Mouse (Mus musculus) embryonic facial prominence, embryonic 12.5 days (tissue): Measurements from ENCODE around the gene Gif. TPM values are rescaled to one million over a fixed set of nuclear protein-coding genes. Genes with fewer than 3 reads are reported as not detected.

ENCODE experiments used
- ATAC-seq: fragments of 200-750 bp; cut with Nextera tagmentation; 2 replicates; pipeline ENCODE4 v1.8.0; 2017; ENCODE audit not compliant: insufficient number of reproducible peaks, insufficient read depth, low FRiP score, low TSS enrichment
- H3K27ac ChIP-seq: fragments of 300-500 bp; sonication (generic); 2 replicates; pipeline ENCODE4 v1.5.1; 2016; ENCODE audit warnings: mild to moderate bottlenecking
- H3K27me3 ChIP-seq: fragments of 300-500 bp; sonication (generic); 2 replicates; pipeline ENCODE4 v1.6.1; 2016; ENCODE audit warnings: mild to moderate bottlenecking, moderate library complexity
- H3K36me3 ChIP-seq: fragments of 300-500 bp; sonication (generic); 2 replicates; pipeline ENCODE4 v1.6.1; 2016; ENCODE audit warnings: mild to moderate bottlenecking
- H3K4me1 ChIP-seq: fragments of 300-500 bp; sonication (generic); 2 replicates; pipeline ENCODE4 v1.6.1; 2016
- H3K4me2 ChIP-seq: fragments of 300-500 bp; sonication (generic); replicated peaks from 2 replicates; pipeline ENCODE4 v1.6.1; 2016; ENCODE audit warnings: mild to moderate bottlenecking, moderate library complexity
- H3K4me3 ChIP-seq: fragments of 300-500 bp; sonication (generic); 2 replicates; pipeline ENCODE4 v1.5.1; 2016; ENCODE audit warnings: mild to moderate bottlenecking
- H3K9ac ChIP-seq: fragments of 300-500 bp; sonication (generic); 2 replicates; pipeline ENCODE4 v1.6.1; 2016; ENCODE audit warnings: mild to moderate bottlenecking, moderate library complexity
- H3K9me3 ChIP-seq: fragments of 300-500 bp; sonication (generic); 2 replicates; pipeline ENCODE4 v1.6.1; 2016; ENCODE audit warnings: mild to moderate bottlenecking, moderate library complexity
- WGBS: fragments of 180-500 bp; shearing (Covaris S2); methylation state at CpG from one replicate; pipeline ENCODE4 v1.1.7; 2016; 5-methylcytosine and 5-hydroxymethylcytosine counted together
- polyA plus RNA-seq: library from polyadenylated mRNA; unstranded; fragments of >200 nt; fragmentation: Nextera tagmentation; extraction: Ambion mirVana; gene quantifications from 2 replicates; pipeline ENCODE4 v1.2.1, GENCODE M21; 2016

Gene Gif
- polyA plus RNA-seq, 1 experiment from 2014 or later = not detected

GRCm38 (mm10) chr19:11800531-11801315, 53.4 kb downstream of the Gif start:
- Histone ChIP-seq H3K4me2 (no peak overlapping the region), H3K27me3 (no peaks in the 10 kb centered on the region), H3K4me1 (no peaks in the 10 kb centered on the region), H3K9me3 (no peaks in the 10 kb centered on the region), H3K36me3 (no peaks in the 10 kb centered on the region), H3K4me3 (no peak overlapping the region), H3K27ac (no peak overlapping the region), H3K9ac (no peak overlapping the region)
- 75% methylated on average over 8 of the region's 8 CpGs for WGBS
- ATAC-seq = no peak

- Histone ChIP-seq H3K4me2 (no peak overlapping the region), H3K9ac (no peak overlapping the region), H3K9me3 (no peaks in the 10 kb centered on the region), H3K4me1 (no peaks in the 10 kb centered on the region), H3K36me3 (no peaks in the 10 kb centered on the region), H3K27ac (no peak overlapping the region), H3K4me3 (no peak overlapping the region), H3K27me3 (no peaks in the 10 kb centered on the region)
- no peak for ATAC-seq
- WGBS = 73% methylated on average over 1 of the region's 1 CpGs
These were observed 57.1 kb downstream of the Gif start for GRCm38 (mm10) chr19:11804423-11804822.

- H3K4me3 ChIP-seq = no peak overlapping the region
- H3K36me3 ChIP-seq = no peaks in the 10 kb centered on the region
- H3K4me1 ChIP-seq = no peaks in the 10 kb centered on the region
- no peaks in the 10 kb centered on the region for H3K9me3 ChIP-seq
- no peaks in the 10 kb centered on the region for H3K27me3 ChIP-seq
- WGBS = 68% methylated on average over 2 of the region's 2 CpGs
- no peak for ATAC-seq
- no peak overlapping the region for H3K4me2 ChIP-seq
- no peak overlapping the region for H3K27ac ChIP-seq
- H3K9ac ChIP-seq = no peak overlapping the region
These were observed 59.9 kb downstream of the Gif start for GRCm38 (mm10) chr19:11807251-11807650.

DNA sequence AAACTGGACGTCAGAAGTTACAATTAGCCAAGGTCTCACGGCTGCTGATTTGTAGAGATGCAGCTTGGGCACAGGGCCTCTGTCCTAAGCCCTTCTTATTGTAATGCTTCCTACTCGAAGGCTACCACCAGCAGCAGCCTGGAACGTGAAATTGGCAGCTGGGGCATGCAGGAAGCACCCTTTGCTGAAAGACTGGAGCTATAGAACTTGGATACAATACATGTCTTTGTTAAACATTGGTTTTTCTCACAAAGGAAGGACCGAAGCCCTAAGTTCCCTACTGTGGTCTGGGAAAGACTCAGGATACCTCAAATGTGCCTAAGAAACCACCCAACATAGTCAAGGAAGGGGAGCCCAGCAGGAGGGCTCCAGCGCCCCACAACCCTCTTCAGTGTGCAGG, 60.5 kb downstream of the Gif start:
- 37% methylated on average over 6 of the region's 6 CpGs for WGBS
- H3K27me3 ChIP-seq = no peaks in the 10 kb centered on the region
- no peak for ATAC-seq

GRCm38 (mm10) chr19:11808452-11808851, 61.1 kb downstream of the Gif start:
- Histone ChIP-seq H3K4me2 (no peak overlapping the region), H3K9me3 (no peaks in the 10 kb centered on the region), H3K36me3 (no peaks in the 10 kb centered on the region), H3K27me3 (no peaks in the 10 kb centered on the region), H3K27ac (no peak overlapping the region), H3K9ac (no peak overlapping the region), H3K4me1 (no peaks in the 10 kb centered on the region), H3K4me3 (no peak overlapping the region)
- no peak for ATAC-seq
- WGBS = 89% methylated on average over 2 of the region's 2 CpGs

More for the DNA sequence above, 60.5 kb downstream of the Gif start:
- H3K4me1 ChIP-seq = no peaks in the 10 kb centered on the region
- H3K4me2 ChIP-seq = no peak overlapping the region
- H3K36me3 ChIP-seq = no peaks in the 10 kb centered on the region
- no peak overlapping the region for H3K9ac ChIP-seq
- no peak overlapping the region for H3K4me3 ChIP-seq
- no peak overlapping the region for H3K27ac ChIP-seq
- no peaks in the 10 kb centered on the region for H3K9me3 ChIP-seq

DNA sequence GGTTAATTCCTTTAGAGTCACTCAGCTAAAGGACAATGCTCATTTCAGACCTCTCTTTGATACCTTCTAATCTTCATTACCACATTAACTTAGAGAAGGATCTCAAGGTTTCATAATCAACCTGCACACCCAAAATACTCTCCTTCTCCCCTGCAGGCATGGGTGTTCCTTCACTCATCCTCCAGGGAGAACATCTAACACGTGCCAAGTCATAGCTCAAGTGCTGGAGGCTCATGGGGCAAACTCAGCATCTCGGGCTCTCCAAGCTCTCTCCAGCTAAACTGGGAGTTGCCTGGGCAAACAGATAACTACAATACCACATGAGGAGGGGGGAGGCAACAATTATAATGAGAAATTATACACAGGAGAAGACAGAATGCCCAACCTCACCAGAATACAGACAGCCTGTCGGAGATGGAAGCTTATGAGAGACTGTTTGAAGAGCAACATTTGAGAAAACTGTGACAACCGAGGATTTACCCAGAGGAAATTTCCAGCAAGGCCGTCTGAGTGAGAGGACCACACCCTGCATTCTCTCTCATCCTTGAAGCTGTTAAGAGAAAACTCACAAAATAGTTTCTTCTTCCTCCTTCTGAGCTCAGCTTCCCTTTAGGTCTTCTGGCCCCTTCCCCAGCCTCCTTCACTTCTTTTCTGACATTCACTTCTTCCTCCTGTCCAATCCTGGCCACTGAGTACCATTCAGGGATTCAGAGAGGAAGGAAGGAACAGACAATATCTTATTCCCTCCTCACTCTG, 62.8 kb downstream of the Gif start:
- WGBS = 73% methylated on average over 5 of the region's 5 CpGs
- H3K4me1 ChIP-seq = no peaks in the 10 kb centered on the region
- no peaks in the 10 kb centered on the region for H3K9me3 ChIP-seq
- peaks cover 5% of the 10 kb centered on the region for H3K27me3 ChIP-seq
- no peak overlapping the region for H3K9ac ChIP-seq
- ATAC-seq = no peak
- H3K4me3 ChIP-seq = no peak overlapping the region
- no peak overlapping the region for H3K27ac ChIP-seq
- no peaks in the 10 kb centered on the region for H3K36me3 ChIP-seq
- no peak overlapping the region for H3K4me2 ChIP-seq

DNA sequence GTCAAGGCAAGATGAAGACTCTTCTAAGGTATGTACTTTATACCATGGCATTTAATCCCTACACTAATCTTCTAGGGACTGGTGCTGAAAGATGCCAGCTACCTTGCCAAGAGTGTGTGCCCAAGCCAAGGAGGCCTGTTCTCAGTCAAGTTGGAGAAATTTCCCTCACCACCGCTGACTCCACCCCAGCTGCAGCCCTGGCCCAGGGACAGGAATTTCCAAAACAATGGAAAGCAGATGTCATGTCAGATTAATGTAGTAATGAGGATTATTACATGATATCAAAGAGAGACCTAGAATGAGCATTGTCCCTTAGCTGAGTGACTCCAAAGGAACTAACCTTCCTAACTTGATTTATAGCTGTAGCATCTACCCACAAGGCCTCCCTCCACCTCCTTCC, 63.5 kb downstream of the Gif start:
- Histone ChIP-seq H3K9me3 (no peaks in the 10 kb centered on the region), H3K36me3 (no peaks in the 10 kb centered on the region), H3K4me1 (no peaks in the 10 kb centered on the region), H3K27me3 (peaks cover 7% of the 10 kb centered on the region), H3K4me3 (no peak overlapping the region), H3K4me2 (no peak overlapping the region), H3K27ac (no peak overlapping the region), H3K9ac (no peak overlapping the region)
- WGBS = 66% methylated on average over 1 of the region's 1 CpGs
- no peak for ATAC-seq

DNA sequence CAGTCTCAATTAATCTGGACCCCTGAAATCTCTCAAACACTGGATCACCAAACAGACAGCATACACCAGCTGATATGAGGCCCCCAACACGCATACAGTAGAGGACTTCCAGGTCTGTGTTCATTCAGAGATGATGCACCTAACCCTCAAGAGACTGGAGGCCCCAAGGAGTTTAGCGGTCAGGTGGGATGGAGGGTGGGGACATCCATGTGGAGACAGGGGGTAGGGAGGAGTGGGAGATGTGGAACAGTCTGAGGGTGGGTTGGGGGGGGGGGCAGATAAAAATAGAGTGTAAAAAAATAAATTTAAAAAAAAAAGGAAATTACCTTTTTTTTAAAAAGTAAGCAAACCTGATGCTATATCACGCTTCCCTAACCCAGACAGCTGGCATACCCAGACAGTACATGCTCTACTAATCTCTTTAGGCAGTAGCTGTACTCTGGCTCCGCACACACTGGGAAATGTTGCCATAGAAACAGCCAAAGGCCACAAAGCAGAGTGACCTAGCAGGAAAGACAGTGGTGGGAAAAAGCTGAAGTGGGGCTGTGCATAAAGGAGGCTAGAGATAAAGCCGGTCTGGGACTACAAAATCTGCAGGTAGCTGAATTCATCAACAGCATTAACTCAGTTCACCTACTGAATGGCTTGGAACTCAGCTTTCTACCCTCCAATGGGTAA, 64.5 kb downstream of the Gif start:
- Histone ChIP-seq H3K4me2 (no peak overlapping the region), H3K9me3 (no peaks in the 10 kb centered on the region), H3K27me3 (peaks cover 17% of the 10 kb centered on the region), H3K4me1 (no peaks in the 10 kb centered on the region), H3K9ac (no peak overlapping the region), H3K27ac (no peak overlapping the region), H3K4me3 (no peak overlapping the region), H3K36me3 (no peaks in the 10 kb centered on the region)
- peak; percentile 66; the same call in 1 of the 2 replicates for ATAC-seq
- 52% methylated on average over 5 of the region's 5 CpGs for WGBS

Other genes with a start within 250 kb of the Gif start
- 1.8 and 3.1 TPM in 2 replicates for gene Ms4a6b, start 231.0 kb upstream of the Gif start, polyA plus RNA-seq
- gene Ms4a4d, start 210.8 kb upstream of the Gif start, polyA plus RNA-seq = 0.98 and 1.6 TPM in 2 replicates
- gene Ms4a6d, start 142.7 kb upstream of the Gif start, polyA plus RNA-seq = 1.6 and 3.0 TPM in 2 replicates
- gene Ms4a2, start 123.8 kb upstream of the Gif start, polyA plus RNA-seq = 0.22 TPM in 1 of 2 replicates, not detected in the other
- not detected in 2 replicates for gene Ms4a3, start 106.7 kb upstream of the Gif start, polyA plus RNA-seq
- gene Oosp2, start 87.0 kb upstream of the Gif start, polyA plus RNA-seq = not detected in 2 replicates
- not detected in 2 replicates for gene Oosp1, start 56.4 kb upstream of the Gif start, polyA plus RNA-seq
- not detected in 2 replicates for gene Oosp3, start 50.5 kb upstream of the Gif start, polyA plus RNA-seq
- 45.6 and 48.1 TPM in 2 replicates for gene Mrpl16, start 22.8 kb downstream of the Gif start, polyA plus RNA-seq
- gene Stx3, start 71.8 kb downstream of the Gif start, polyA plus RNA-seq = 8.4 and 9.0 TPM in 2 replicates
- gene Olfr1417, start 91.7 kb downstream of the Gif start, polyA plus RNA-seq = not detected in 2 replicates
- not detected in 2 replicates for gene Olfr1418, start 113.5 kb downstream of the Gif start, polyA plus RNA-seq
- gene Olfr1419, start 127.6 kb downstream of the Gif start, polyA plus RNA-seq = not detected in 2 replicates
- 0.14 and 0.15 TPM in 2 replicates for gene Olfr1420, start 139.0 kb downstream of the Gif start, polyA plus RNA-seq
- gene Patl1, start 164.8 kb downstream of the Gif start, polyA plus RNA-seq = 19.4 and 20.6 TPM in 2 replicates
- 5.6 and 6.0 TPM in 2 replicates for gene Osbp, start 218.4 kb downstream of the Gif start, polyA plus RNA-seq